Mouse (Mus musculus) kidney, adult 2 months (tissue): ENCODE measurements around the gene Tiam1.

ENCODE experiments used
- CTCF ChIP-seq: fragments of 200-500 bp; conservative IDR thresholded peaks from 2 replicates; pipeline ENCODE4 v1.5.1; 2011; ENCODE audit warnings: low read depth, mild to moderate bottlenecking, control low read depth, low read length, moderate library complexity, mixed read lengths; ENCODE audit not compliant: insufficient read depth, insufficient read length
- POLR2A ChIP-seq: fragments of 200-500 bp; IDR thresholded peaks from one replicate; pipeline ENCODE4 v1.6.1; 2011; ENCODE audit warnings: low read depth, low read length, control low read depth

GRCm38 (mm10) chr16:90116637-90117182, 26.9 kb downstream of the Tiam1 start:
- TF ChIP-seq POLR2A (no peak), CTCF (no peak)
